Mouse (Mus musculus) bone marrow macrophage, adult 2 months (primary cell): ENCODE measurements at regions not wholly inside any gene's neighbourhood (a gene's known extent, or its start where the extent isn't known, plus 50 kb on each side); places are given as distances from the start of the nearest gene placed in this dataset.

ENCODE experiments used
- CTCF ChIP-seq: IDR thresholded peaks from 2 replicates; pipeline ENCODE4 v1.5.1; 2012; ENCODE audit warnings: low read depth, mild to moderate bottlenecking, low read length, moderate library complexity
- POLR2A ChIP-seq: IDR thresholded peaks from 2 replicates; pipeline ENCODE4 v1.6.1; 2012; ENCODE audit warnings: mild to moderate bottlenecking, low read depth, low read length, borderline replicate concordance

GRCm38 (mm10) chr5:73782214-73783091 lies 131.3 kb downstream of the Spata18 start:
- TF ChIP-seq POLR2A (no peak), CTCF (no peak)
